Mouse (Mus musculus) hindbrain, embryonic 10.5 days (tissue): ENCODE data around the gene Acad10. TPM values are rescaled to one million over a fixed set of nuclear protein-coding genes. Genes with fewer than 3 reads are reported as not detected.
"Not testable (repeated sequence)": the region's sequence is repeated elsewhere in the genome, so short reads cannot be mapped to it uniquely, and the experiment has no call there.

Source experiments
- DNase-seq: peaks from one replicate; pipeline ENCODE4 v3.0.0-alpha.2; 2017; ENCODE audit warnings: low spot score
- H3K27ac ChIP-seq: fragments of 300-500 bp; sonication (generic); 2 replicates; pipeline ENCODE4 v1.5.1; 2016; ENCODE audit warnings: mild to moderate bottlenecking, moderate library complexity
- H3K27me3 ChIP-seq: fragments of 300-500 bp; sonication (generic); 2 replicates; pipeline ENCODE4 v1.6.1; 2016; ENCODE audit warnings: mild to moderate bottlenecking; ENCODE audit not compliant: poor library complexity, insufficient read depth, severe bottlenecking
- H3K36me3 ChIP-seq: fragments of 300-500 bp; sonication (generic); 2 replicates; pipeline ENCODE4 v1.6.1; 2016; ENCODE audit warnings: mild to moderate bottlenecking, moderate library complexity
- H3K4me1 ChIP-seq: fragments of 300-500 bp; sonication (generic); replicated peaks from 2 replicates; pipeline ENCODE4 v1.6.1; 2016; ENCODE audit warnings: mild to moderate bottlenecking
- H3K4me3 ChIP-seq: fragments of 300-500 bp; sonication (generic); 2 replicates; pipeline ENCODE4 v1.5.1; 2016; ENCODE audit warnings: mild to moderate bottlenecking, moderate library complexity
- H3K9me3 ChIP-seq: fragments of 300-500 bp; sonication (generic); 2 replicates; pipeline ENCODE4 v1.6.1; 2016; ENCODE audit warnings: mild to moderate bottlenecking, moderate library complexity
- WGBS: fragments of 180-500 bp; shearing (Covaris S2); methylation state at CpG from one replicate; pipeline ENCODE4 v1.1.7; 2016; 5-methylcytosine and 5-hydroxymethylcytosine counted together
- polyA plus RNA-seq: library from polyadenylated mRNA; unstranded; fragments of >200 nt; fragmentation: Nextera tagmentation; extraction: Ambion mirVana; gene quantifications from 2 replicates; pipeline ENCODE4 v1.2.1, GENCODE M21; 2016

Gene Acad10
- polyA plus RNA-seq, 1 experiment from 2014 or later = 3.0 TPM

DNA sequence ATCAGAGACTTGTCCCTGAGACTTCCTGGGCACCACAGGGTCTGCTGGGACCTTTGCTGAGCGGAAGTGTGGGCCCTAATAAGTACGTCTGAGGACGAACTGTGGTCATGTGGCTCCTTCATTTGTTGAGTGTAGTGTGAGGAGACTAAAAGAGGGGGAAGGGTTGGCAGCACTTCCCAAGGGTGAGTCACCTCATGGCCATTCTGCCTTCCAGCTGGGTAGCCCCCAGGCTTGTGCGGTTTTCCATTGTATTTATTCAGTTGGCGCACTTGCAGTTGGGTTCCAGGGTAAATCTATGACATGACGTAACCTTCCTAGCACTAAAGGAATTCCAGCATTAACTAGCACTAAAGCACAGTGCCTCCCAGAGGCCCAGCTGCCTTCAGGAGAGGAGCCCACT is 25.2 kb upstream of the Acad10 start:
- 89% methylated on average over 6 of the region's 6 CpGs for WGBS
- no peaks in the 10 kb centered on the region for H3K9me3 ChIP-seq

GRCm38 (mm10) chr5:121682250-121682649 is 21.9 kb upstream of the Acad10 start:
- 93% methylated on average over 2 of the region's 2 CpGs for WGBS
- DNase-seq = no peak
- no peak overlapping the region for H3K27ac ChIP-seq
- peaks cover 99% of the 10 kb centered on the region for H3K36me3 ChIP-seq
- H3K4me1 ChIP-seq = no peaks in the 10 kb centered on the region
- no peak overlapping the region for H3K4me3 ChIP-seq
- no peaks in the 10 kb centered on the region for H3K27me3 ChIP-seq
- no peaks in the 10 kb centered on the region for H3K9me3 ChIP-seq

More for the DNA sequence above, 25.2 kb upstream of the Acad10 start:
- Histone ChIP-seq H3K27me3 (no peaks in the 10 kb centered on the region), H3K27ac (no peak overlapping the region), H3K36me3 (peaks cover 75% of the 10 kb centered on the region), H3K4me1 (no peaks in the 10 kb centered on the region), H3K4me3 (no peak overlapping the region)
- no peak for DNase-seq

DNA sequence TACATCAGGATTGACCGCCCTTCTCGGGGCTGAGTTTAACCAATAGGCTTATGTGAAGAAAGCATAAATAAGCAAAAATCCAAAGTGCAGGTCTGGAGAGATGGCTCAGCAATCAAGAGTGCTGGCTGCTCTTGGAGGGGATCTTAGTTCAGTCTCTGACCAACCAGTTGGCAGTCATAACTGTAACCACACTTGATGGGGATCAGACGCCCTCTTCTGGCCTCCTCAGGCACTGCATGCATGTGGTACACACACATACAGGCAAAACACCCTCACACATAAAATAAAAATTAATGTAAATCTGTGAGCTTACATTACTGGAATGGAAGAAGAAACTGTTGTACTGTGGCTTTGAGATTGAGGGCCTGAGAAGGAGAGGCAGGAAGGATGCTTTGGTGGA is 10.1 kb upstream of the Acad10 start:
- Histone ChIP-seq H3K27me3 (no peaks in the 10 kb centered on the region), H3K36me3 (peaks cover 89% of the 10 kb centered on the region), H3K27ac (no peak overlapping the region), H3K4me3 (no peak overlapping the region), H3K9me3 (no peaks in the 10 kb centered on the region; the same call in 1 of the 2 replicates), H3K4me1 (no peaks in the 10 kb centered on the region)
- WGBS = 81% methylated on average over 3 of the region's 3 CpGs
- no peak for DNase-seq

DNA sequence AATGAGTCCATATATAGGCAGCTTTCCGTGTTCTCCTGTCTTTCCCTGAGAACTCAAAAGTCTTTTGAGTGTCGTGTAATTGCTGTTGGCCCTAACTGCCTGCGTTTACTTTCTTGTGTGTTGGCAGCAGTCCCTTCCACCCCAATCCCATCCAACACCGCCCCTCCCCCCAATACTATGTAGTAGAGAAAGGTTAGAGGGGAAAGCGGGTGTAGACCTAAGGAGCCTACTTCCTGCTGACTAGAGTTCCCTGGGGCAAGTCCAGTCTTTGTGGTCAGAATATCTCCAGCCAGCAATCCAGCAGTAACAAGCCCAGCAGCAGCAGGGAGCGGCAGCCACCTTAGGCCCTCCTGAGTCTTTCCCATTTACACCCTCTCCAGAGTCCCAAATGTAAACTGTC is 8.1 kb upstream of the Acad10 start:
- Histone ChIP-seq H3K36me3 (peaks cover 91% of the 10 kb centered on the region), H3K27me3 (no peaks in the 10 kb centered on the region), H3K4me3 (no peak overlapping the region), H3K27ac (no peak overlapping the region), H3K4me1 (no peaks in the 10 kb centered on the region), H3K9me3 (no peaks in the 10 kb centered on the region; the same call in 1 of the 2 replicates)
- no peak for DNase-seq
- WGBS = 79% methylated on average over 6 of the region's 6 CpGs

- Histone ChIP-seq H3K36me3 (peaks cover 93% of the 10 kb centered on the region), H3K27me3 (no peaks in the 10 kb centered on the region), H3K4me1 (peaks cover 3% of the 10 kb centered on the region; the same call in 1 of the 2 replicates), H3K27ac (no peak overlapping the region), H3K9me3 (no peaks in the 10 kb centered on the region; the same call in 1 of the 2 replicates), H3K4me3 (no peak overlapping the region)
- 95% methylated on average over 4 of the region's 4 CpGs for WGBS
- DNase-seq = no peak
These were observed 6.8 kb upstream of the Acad10 start for GRCm38 (mm10) chr5:121667067-121667466.

DNA sequence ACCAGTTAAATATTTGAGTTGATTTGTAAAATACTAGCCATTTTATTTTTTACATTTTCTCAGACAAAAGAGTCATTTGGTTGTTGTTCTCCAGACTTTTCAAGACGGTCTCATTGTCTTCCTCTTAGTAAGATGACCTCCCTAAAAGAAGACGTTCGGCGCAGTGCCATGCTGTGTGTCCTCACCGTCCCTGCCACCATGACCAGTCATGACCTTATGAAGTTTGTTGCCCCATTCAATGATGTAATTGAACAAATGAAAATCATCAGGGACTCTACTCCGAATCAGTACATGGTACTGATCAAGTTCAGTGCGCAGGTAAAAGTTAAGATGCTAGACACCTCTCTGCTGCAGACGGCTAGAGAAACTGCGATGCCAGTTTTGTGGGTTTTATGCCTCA is 4.7 kb upstream of the Acad10 start:
- H3K4me3 ChIP-seq = no peak overlapping the region
- no peak overlapping the region for H3K27ac ChIP-seq
- no peaks in the 10 kb centered on the region for H3K9me3 ChIP-seq
- no peaks in the 10 kb centered on the region for H3K27me3 ChIP-seq
- peaks cover 19% of the 10 kb centered on the region for H3K4me1 ChIP-seq
- H3K36me3 ChIP-seq = peaks cover 76% of the 10 kb centered on the region
- WGBS = 96% methylated on average over 9 of the region's 9 CpGs
- no peak for DNase-seq

DNA sequence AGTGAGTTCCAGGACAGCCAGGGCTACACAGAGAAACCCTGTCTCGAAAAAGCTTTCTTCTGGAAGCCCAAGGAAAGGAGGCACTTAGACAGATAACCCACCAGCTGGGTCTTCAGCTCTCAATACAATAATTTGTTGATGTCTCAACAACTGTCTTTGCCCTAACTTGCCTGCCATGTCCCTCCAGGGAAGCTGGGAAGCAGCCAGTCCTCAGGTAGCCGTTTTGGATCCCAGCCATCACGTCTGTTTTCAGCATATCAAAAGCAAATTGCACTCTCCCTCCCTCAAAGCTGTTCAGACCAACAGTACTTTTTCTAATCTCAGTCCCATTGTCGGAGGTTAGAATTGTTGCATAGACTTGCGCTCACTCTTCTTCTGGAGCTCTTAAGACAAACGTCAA is 3.8 kb upstream of the Acad10 start:
- H3K27me3 ChIP-seq = no peaks in the 10 kb centered on the region
- H3K4me1 ChIP-seq = peaks cover 25% of the 10 kb centered on the region
- no peak overlapping the region for H3K27ac ChIP-seq
- no peak for DNase-seq
- 91% methylated on average over 6 of the region's 6 CpGs for WGBS
- no peak overlapping the region for H3K4me3 ChIP-seq
- H3K9me3 ChIP-seq = no peaks in the 10 kb centered on the region
- peaks cover 67% of the 10 kb centered on the region for H3K36me3 ChIP-seq

GRCm38 (mm10) chr5:121663456-121663855 is 3.1 kb upstream of the Acad10 start:
- WGBS = 88% methylated on average over 8 of the region's 8 CpGs
- no peaks in the 10 kb centered on the region for H3K27me3 ChIP-seq
- H3K4me1 ChIP-seq = peaks cover 25% of the 10 kb centered on the region
- peaks cover 61% of the 10 kb centered on the region for H3K36me3 ChIP-seq
- H3K27ac ChIP-seq = no peak overlapping the region
- no peak overlapping the region for H3K4me3 ChIP-seq
- no peaks in the 10 kb centered on the region for H3K9me3 ChIP-seq
- no peak for DNase-seq

- WGBS = 89% methylated on average over 5 of the region's 5 CpGs
- Histone ChIP-seq H3K27ac (no peak overlapping the region), H3K36me3 (peaks cover 42% of the 10 kb centered on the region), H3K9me3 (no peaks in the 10 kb centered on the region), H3K4me1 (peaks cover 25% of the 10 kb centered on the region), H3K27me3 (no peaks in the 10 kb centered on the region), H3K4me3 (peak overlapping the region; percentile 96)
- DNase-seq = no peak
These were observed 1.2 kb upstream of the Acad10 start for GRCm38 (mm10) chr5:121661494-121661893.

DNA sequence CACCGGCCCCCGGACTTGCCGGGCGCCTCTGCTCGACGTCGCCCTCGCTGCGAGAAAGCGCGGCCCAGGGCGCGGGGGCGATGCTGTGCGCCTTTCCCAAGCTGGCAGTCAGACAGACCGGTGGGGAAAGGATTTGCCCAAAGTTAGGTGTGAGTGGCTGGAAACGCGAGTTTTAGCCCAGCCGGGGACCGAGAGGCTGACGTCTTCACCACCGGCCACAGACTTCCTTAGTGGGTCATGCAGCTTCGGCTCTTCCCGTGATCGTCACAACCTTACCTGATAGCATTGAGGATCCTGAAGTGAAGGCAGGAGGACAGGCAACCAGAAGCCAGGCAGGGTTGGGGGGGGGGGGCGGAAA is 562 bp upstream of the Acad10 start:
- no peaks in the 10 kb centered on the region for H3K27me3 ChIP-seq
- H3K36me3 ChIP-seq = peaks cover 36% of the 10 kb centered on the region
- peak overlapping the region; percentile 96 for H3K4me3 ChIP-seq
- no peaks in the 10 kb centered on the region for H3K9me3 ChIP-seq
- no peak for DNase-seq
- WGBS = under 1% methylated on average over 26 of the region's 26 CpGs
- peak overlapping the region; percentile 90 for H3K27ac ChIP-seq
- peaks cover 25% of the 10 kb centered on the region for H3K4me1 ChIP-seq

DNA sequence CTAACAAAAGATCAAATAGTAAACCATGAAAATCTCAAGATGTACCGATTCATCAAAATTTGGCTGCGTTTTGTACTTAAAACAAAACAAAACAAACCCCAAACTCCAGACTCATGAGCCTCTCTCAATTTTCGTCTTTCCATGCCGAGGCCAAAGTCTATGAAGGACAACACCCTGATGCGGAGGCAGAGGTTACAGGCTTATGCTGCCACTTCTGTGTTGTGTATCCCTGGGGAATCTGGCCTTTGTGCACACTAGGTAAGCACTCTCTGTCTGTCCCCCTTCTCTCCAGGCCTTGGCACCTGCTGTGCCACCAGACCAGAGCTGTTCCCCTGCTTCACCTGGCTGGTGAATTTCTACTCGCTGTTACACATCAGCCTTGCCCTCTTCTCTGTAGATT is 2.7 kb downstream of the Acad10 start:
- DNase-seq, H3K27me3 ChIP-seq, H3K36me3 ChIP-seq, H3K4me3 ChIP-seq, H3K9me3 ChIP-seq, H3K27ac ChIP-seq: not testable (repeated sequence)
- 88% methylated on average over 6 of the region's 6 CpGs for WGBS
- peaks cover 25% of the 10 kb centered on the region for H3K4me1 ChIP-seq

- H3K27ac ChIP-seq, H3K36me3 ChIP-seq, H3K4me3 ChIP-seq, H3K9me3 ChIP-seq, DNase-seq, H3K27me3 ChIP-seq: not testable (repeated sequence)
- peaks cover 20% of the 10 kb centered on the region for H3K4me1 ChIP-seq
- 88% methylated on average over 6 of the region's 6 CpGs for WGBS
These were observed 3.4 kb downstream of the Acad10 start for GRCm38 (mm10) chr5:121656866-121657265.

DNA sequence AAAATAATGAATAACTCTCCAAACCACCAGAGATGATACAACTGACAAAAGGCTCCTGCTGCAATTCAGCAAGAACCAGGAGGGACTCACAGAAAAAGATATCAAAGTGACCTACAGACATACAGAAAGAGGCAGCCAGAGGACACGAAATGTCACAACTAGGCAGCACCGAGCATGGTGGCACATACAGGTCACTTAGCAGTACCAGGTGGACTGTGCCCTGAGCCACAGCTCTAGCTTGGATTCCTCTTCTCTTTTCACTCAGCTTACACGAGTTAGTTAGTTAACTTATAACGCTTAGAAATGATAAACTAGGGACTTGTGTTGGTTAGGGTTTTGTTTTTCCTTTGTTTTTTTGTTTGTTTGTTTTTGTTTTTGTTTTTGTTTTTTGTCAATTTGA is 5.8 kb downstream of the Acad10 start:
- Histone ChIP-seq H3K4me1 (peaks cover 2% of the 10 kb centered on the region; the same call in 1 of the 2 replicates), H3K27ac (no peak overlapping the region), H3K27me3 (no peaks in the 10 kb centered on the region), H3K36me3 (no peaks in the 10 kb centered on the region), H3K9me3 (no peaks in the 10 kb centered on the region), H3K4me3 (no peak overlapping the region)
- no peak for DNase-seq
- 83% methylated on average over 4 of the region's 4 CpGs for WGBS

GRCm38 (mm10) chr5:121649134-121649533 is 11.2 kb downstream of the Acad10 start:
- 87% methylated on average over 7 of the region's 7 CpGs for WGBS
- H3K27ac ChIP-seq = no peak overlapping the region
- H3K4me3 ChIP-seq = no peak overlapping the region
- H3K36me3 ChIP-seq = no peaks in the 10 kb centered on the region
- H3K4me1 ChIP-seq = no peaks in the 10 kb centered on the region
- no peaks in the 10 kb centered on the region for H3K27me3 ChIP-seq
- H3K9me3 ChIP-seq = no peaks in the 10 kb centered on the region
- no peak for DNase-seq
